Mouse (Mus musculus): ENCODE measurements at regions not wholly inside any gene's neighbourhood (a gene's known extent, or its start where the extent isn't known, plus 50 kb on each side); places are given as distances from the start of the nearest gene placed in this dataset.

DNA sequence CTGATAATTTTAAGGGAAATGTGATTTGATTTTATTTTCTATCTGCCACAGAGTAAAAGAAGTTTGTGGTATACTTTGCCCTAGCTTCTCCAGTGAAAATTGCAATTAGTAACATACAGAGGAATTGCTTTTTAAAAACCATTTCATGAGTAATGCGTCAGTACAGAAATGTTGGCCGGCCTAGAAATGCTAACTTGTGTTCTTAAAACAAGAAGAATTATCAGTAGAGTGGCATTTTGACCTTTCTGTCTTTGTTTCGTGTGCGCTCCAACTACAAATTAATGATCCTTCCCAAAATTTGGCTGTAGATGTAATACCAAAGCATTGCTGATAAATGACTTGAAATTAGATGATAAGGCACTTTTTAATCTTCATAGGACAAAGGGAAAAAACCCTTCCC lies 99.7 kb upstream of the Paip1 start:
- DNase-seq (no peak), ATAC-seq (ENCODE audit: low read depth) (no peak)
- H3K36me3 ChIP-seq = no peaks in the 10 kb centered on the region
- H3K9ac ChIP-seq = no peak overlapping the region
- no peak overlapping the region for H3K4me3 ChIP-seq (replicated peaks)
- WGBS (ENCODE audit: insufficient replicate concordance) = 77% methylated on average over 4 of the region's 4 CpGs
- H3K27ac ChIP-seq = no peak overlapping the region
- no peaks in the 10 kb centered on the region for H3K27me3 ChIP-seq
- no peaks in the 10 kb centered on the region for H3K4me1 ChIP-seq (replicated peaks)
- H3K9me3 ChIP-seq (replicated peaks) = no peaks in the 10 kb centered on the region
- no peak overlapping the region for H3K4me2 ChIP-seq

DNA sequence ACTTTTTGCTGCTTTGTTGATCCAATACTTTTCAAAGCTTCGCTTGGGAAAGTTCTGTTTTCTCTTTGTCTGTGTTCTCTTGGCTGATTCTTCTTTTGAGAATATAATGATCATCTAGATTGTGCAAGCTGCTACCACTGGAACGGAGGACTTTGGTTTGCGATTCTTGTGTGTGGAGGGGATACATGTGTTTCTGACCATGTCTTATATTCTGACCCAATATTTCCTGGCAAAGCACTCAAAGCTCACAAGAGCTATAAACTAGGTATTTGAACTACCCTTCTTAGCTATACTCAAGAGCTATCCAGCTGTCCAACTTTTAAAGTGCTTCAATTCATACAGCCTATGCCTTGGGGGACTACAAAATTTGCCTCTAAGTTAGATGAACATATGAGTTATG lies 96.6 kb upstream of the Paip1 start:
- no peaks in the 10 kb centered on the region for H3K27me3 ChIP-seq
- H3K4me3 ChIP-seq (replicated peaks) = no peak overlapping the region
- no peak overlapping the region for H3K4me2 ChIP-seq

DNA sequence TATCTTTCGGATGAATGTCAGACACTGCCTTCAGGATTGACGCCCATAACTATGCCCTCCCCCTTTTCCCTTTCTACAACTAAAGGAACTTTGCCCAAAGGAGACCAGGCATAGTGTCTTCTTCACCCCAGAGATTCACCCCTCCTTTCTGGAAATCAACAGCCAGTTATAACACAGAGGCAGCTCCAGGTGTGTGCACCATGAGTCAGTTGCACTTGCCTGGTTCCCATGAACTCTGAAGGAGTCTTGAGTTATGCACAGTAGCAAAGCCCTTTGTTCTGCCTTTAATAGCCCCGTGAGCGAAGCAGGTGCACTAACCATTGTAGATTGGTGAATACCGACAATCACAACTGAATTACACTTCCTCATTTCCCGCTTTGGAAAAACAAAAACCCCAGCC lies 94.5 kb upstream of the Paip1 start:
- DNase-seq (no peak), ATAC-seq (ENCODE audit: low read depth) (no peak)
- Histone ChIP-seq H3K27ac (no peak overlapping the region), H3K9ac (no peak overlapping the region), H3K36me3 (peaks cover 7% of the 10 kb centered on the region; the same call in 1 of the 2 replicates), H3K4me1 (replicated peaks) (no peaks in the 10 kb centered on the region), H3K4me3 (replicated peaks) (no peak overlapping the region), H3K27me3 (no peaks in the 10 kb centered on the region), H3K4me2 (no peak overlapping the region), H3K9me3 (replicated peaks) (no peaks in the 10 kb centered on the region)
- 64% methylated on average over 6 of the region's 6 CpGs for WGBS (ENCODE audit: insufficient replicate concordance)

More for the DNA sequence above, 96.6 kb upstream of the Paip1 start:
- DNase-seq (no peak), ATAC-seq (ENCODE audit: low read depth) (no peak)
- Histone ChIP-seq H3K9me3 (replicated peaks) (no peaks in the 10 kb centered on the region), H3K4me1 (replicated peaks) (no peaks in the 10 kb centered on the region), H3K9ac (no peak overlapping the region), H3K27ac (no peak overlapping the region), H3K36me3 (peaks cover 7% of the 10 kb centered on the region; the same call in 1 of the 2 replicates)
- WGBS (ENCODE audit: insufficient replicate concordance) = 70% methylated on average over 3 of the region's 3 CpGs

DNA sequence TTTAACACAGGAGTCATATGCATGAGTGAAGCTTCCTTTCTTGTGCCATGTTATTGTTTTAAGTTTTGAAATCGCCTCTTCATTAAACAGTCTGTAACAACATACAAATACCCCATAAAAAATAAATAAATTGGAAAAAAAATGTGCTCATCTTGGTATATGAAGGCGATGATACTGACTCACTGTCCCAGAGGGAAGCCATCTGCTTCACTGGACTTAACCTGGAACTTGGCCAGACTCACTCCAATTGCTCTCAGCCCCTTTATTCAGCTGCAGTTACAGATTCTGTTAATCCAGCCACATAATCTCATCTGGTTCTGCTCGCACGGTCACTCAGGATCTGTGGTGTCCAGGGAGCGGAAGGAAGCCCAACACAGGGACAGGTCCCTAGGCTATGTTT lies 90.5 kb upstream of the Paip1 start:
- 77% methylated on average over 5 of the region's 5 CpGs for WGBS (ENCODE audit: insufficient replicate concordance)
- Histone ChIP-seq H3K9ac (no peak overlapping the region), H3K27ac (no peak overlapping the region), H3K4me1 (replicated peaks) (no peaks in the 10 kb centered on the region), H3K36me3 (peaks cover 7% of the 10 kb centered on the region; the same call in 1 of the 2 replicates), H3K4me2 (no peak overlapping the region), H3K27me3 (no peaks in the 10 kb centered on the region), H3K4me3 (replicated peaks) (no peak overlapping the region), H3K9me3 (replicated peaks) (no peaks in the 10 kb centered on the region)
- no peak for DNase-seq
- no peak for ATAC-seq (ENCODE audit: low read depth)

DNA sequence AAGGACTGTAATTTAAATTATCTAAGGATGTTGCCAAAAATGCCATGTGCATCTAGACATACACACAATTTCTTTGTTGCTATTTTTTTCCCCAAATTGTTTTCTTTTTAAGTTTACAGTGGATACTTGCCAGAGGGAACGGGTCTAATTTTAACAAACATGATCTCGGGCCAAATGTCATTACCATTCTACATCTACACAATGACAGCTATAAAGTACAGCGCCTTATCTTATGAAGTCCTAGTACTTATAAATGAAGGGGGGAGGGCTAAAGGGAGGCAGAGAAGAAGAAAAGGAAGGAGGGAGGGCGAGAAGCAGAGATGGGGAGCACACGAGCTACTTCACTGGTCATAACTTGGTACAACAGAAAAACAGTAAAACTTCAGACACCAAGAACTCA lies 89.4 kb upstream of the Paip1 start:
- H3K9me3 ChIP-seq (replicated peaks) = no peaks in the 10 kb centered on the region
- no peak overlapping the region for H3K4me3 ChIP-seq (replicated peaks)
- H3K9ac ChIP-seq = no peak overlapping the region
- WGBS (ENCODE audit: insufficient replicate concordance) = 61% methylated on average over 5 of the region's 5 CpGs
- no peaks in the 10 kb centered on the region for H3K4me1 ChIP-seq (replicated peaks)
- no peak for DNase-seq
- ATAC-seq (ENCODE audit: low read depth) = no peak
- no peaks in the 10 kb centered on the region for H3K27me3 ChIP-seq
- peaks cover 5% of the 10 kb centered on the region; the same call in 1 of the 2 replicates for H3K36me3 ChIP-seq
- H3K4me2 ChIP-seq = no peak overlapping the region
- H3K27ac ChIP-seq = no peak overlapping the region

DNA sequence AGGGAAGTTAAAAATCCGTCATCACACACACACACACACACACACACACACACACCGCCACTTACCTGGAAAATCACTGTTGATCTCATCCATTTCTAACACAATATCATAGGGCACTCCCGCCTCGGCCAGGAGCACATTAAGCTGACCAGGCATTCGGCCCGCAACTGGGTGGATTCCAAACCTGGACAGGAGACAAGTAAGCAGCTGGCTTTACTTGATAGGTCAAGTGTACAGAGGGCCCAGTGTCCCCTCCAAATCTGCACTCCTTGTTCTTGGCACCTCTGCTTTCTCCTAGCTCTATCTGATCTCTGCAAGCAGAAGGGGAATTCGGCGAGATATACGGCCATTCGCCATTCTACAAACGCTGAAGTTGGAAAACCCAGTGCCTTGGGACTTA lies 88.6 kb upstream of the Paip1 start:
- H3K4me3 ChIP-seq (replicated peaks) = no peak overlapping the region
- no peak overlapping the region for H3K4me2 ChIP-seq
- no peak overlapping the region for H3K27ac ChIP-seq
- no peaks in the 10 kb centered on the region for H3K9me3 ChIP-seq (replicated peaks)
- no peak for ATAC-seq (ENCODE audit: low read depth)
- H3K4me1 ChIP-seq (replicated peaks) = no peaks in the 10 kb centered on the region
- DNase-seq = no peak
- WGBS (ENCODE audit: insufficient replicate concordance) = 85% methylated on average over 11 of the region's 11 CpGs
- no peaks in the 10 kb centered on the region for H3K27me3 ChIP-seq
- H3K36me3 ChIP-seq = peaks cover 5% of the 10 kb centered on the region; the same call in 1 of the 2 replicates
- H3K9ac ChIP-seq = no peak overlapping the region

DNA sequence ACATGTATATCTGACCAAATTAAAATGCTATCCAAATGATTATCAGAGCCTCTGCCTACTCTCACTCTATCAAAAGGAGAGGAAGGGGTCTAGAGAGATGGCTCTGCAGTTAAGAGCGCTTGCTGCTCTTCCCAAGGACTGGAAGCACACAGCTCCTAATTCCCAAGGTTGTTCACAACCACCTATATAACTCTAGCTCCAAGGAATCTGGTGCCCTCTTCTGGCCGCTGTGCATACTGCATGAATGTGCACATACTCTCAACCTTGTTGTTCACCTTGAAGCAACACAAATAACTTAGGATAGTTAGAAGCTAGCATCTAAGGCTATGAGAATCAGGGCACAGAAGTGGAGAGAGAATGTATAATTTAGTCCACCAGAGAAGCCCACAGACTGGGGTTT lies 86.6 kb upstream of the Paip1 start:
- H3K9me3 ChIP-seq (replicated peaks) = no peaks in the 10 kb centered on the region
- no peaks in the 10 kb centered on the region for H3K4me1 ChIP-seq (replicated peaks)
- H3K4me2 ChIP-seq = no peak overlapping the region
- no peaks in the 10 kb centered on the region for H3K36me3 ChIP-seq
- no peak overlapping the region for H3K9ac ChIP-seq
- H3K27ac ChIP-seq = no peak overlapping the region
- whole genome bisulfite sequencing (ENCODE audit: insufficient replicate concordance) = 19% methylated on average over 2 of the region's 2 CpGs
- no peak overlapping the region for H3K4me3 ChIP-seq (replicated peaks)
- peak; percentile 63; the same call in 1 of the 2 replicates for ATAC-seq (ENCODE audit: low read depth)
- peak; percentile 21 for DNase-seq
- no peaks in the 10 kb centered on the region for H3K27me3 ChIP-seq

DNA sequence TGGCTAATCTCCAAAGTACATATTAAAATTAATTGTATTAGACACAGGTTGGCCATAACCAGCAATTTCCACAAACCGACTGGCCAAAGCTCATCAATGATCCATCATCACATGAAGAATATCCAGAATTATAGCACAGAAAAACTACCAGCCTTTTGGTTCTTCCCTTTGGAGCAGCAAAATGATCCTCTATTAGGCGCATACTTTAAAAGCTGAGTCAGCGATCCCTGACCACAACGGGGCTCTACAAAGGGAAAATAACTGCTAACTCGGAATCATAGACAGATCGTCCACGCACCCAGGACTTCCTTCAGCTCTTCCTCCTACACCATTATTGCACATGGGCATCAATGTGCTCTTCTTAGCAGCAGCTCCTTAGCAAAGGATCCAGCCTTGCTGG lies 85.6 kb upstream of the Paip1 start:
- ATAC-seq (ENCODE audit: low read depth) (no peak), DNase-seq (no peak)
- H3K36me3 ChIP-seq = no peaks in the 10 kb centered on the region
- H3K9me3 ChIP-seq (replicated peaks) = no peaks in the 10 kb centered on the region
- H3K27ac ChIP-seq = no peak overlapping the region
- WGBS (ENCODE audit: insufficient replicate concordance) = 73% methylated on average over 7 of the region's 7 CpGs
- H3K4me1 ChIP-seq (replicated peaks) = no peaks in the 10 kb centered on the region
- H3K4me2 ChIP-seq = no peak overlapping the region
- H3K27me3 ChIP-seq = no peaks in the 10 kb centered on the region
- no peak overlapping the region for H3K4me3 ChIP-seq (replicated peaks)
- H3K9ac ChIP-seq = no peak overlapping the region

DNA sequence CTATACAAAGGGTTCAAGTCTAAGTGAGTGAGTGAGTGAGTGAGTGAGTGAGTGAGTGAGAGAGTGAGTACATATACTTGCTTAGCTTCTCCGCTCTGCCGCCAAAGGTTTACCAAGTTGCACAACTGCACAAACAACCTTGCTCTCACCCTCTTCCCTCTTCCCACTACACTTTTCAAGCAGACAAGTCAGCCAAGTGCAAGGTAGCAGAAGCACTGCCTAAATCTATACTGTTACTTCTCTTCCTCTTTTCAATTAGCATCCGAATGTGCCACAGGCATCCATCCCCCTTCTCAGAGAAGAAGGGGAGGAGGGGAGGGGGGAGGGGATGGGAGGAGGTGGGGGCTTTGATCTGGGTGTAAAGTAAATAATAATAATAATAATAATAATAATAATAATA lies 80.4 kb upstream of the Paip1 start:
- no peak overlapping the region for H3K4me3 ChIP-seq (replicated peaks)
- H3K27ac ChIP-seq = no peak overlapping the region
- no peaks in the 10 kb centered on the region for H3K9me3 ChIP-seq (replicated peaks)
- H3K4me2 ChIP-seq = no peak overlapping the region
- H3K36me3 ChIP-seq = peaks cover 2% of the 10 kb centered on the region; the same call in 1 of the 2 replicates
- no peaks in the 10 kb centered on the region for H3K27me3 ChIP-seq
- H3K9ac ChIP-seq = no peak overlapping the region
- DNase-seq (no peak), ATAC-seq (ENCODE audit: low read depth) (no peak)
- 85% methylated on average over 3 of the region's 3 CpGs for WGBS (ENCODE audit: insufficient replicate concordance)
- H3K4me1 ChIP-seq (replicated peaks) = no peaks in the 10 kb centered on the region

DNA sequence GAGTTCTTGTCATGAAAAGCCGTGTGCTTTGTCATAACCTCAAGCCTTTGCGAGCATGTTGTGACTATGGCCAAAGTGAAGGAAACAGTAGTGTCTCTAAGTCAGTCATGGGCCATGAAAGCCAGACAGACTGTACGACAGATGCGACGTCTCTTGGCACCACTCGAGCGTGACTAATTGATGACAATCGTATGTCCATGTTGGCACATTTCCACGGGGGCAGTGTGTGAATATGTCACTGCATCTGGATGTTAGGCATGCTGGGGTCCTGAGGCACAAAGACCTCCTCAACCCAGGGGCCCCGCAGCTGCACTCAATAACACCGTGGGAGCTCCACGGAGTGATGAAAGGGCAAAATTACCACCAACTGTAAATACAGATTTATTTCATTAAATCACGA lies 77.1 kb upstream of the Paip1 start:
- no peak overlapping the region for H3K4me3 ChIP-seq (replicated peaks)
- H3K4me2 ChIP-seq = no peak overlapping the region
- ATAC-seq (ENCODE audit: low read depth) = no peak
- H3K4me1 ChIP-seq (replicated peaks) = no peaks in the 10 kb centered on the region
- no peak overlapping the region for H3K27ac ChIP-seq
- H3K9me3 ChIP-seq (replicated peaks) = no peaks in the 10 kb centered on the region
- no peak overlapping the region for H3K9ac ChIP-seq
- WGBS (ENCODE audit: insufficient replicate concordance) = 76% methylated on average over 13 of the region's 13 CpGs
- no peaks in the 10 kb centered on the region for H3K27me3 ChIP-seq
- DNase-seq = no peak
- peaks cover 22% of the 10 kb centered on the region for H3K36me3 ChIP-seq

DNA sequence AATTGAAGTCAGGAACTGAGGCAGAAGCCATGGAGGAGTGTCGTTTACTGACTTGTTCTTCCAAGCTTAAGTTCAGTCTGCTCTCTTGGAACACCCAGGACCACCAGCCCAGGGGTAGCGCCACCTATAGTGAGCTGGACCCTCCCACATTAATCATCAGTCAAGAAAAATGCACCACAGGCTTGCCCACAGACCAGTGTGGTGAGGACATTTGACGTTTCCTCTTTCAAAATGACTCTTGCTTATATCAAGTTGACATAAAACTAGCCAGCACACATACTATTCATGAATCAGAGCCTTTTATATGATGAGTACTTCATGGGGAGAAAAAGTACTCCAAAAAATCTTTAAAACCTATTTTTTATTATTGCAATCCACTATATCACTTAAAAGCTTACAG lies 69.7 kb upstream of the Paip1 start:
- WGBS (ENCODE audit: insufficient replicate concordance) = 62% methylated on average over 3 of the region's 3 CpGs
- Histone ChIP-seq H3K4me3 (replicated peaks) (no peak overlapping the region), H3K27ac (no peak overlapping the region), H3K4me2 (no peak overlapping the region), H3K27me3 (no peaks in the 10 kb centered on the region), H3K9me3 (replicated peaks) (no peaks in the 10 kb centered on the region), H3K4me1 (replicated peaks) (no peaks in the 10 kb centered on the region), H3K9ac (no peak overlapping the region), H3K36me3 (peaks cover 32% of the 10 kb centered on the region)
- no peak for DNase-seq
- no peak for ATAC-seq (ENCODE audit: low read depth)

DNA sequence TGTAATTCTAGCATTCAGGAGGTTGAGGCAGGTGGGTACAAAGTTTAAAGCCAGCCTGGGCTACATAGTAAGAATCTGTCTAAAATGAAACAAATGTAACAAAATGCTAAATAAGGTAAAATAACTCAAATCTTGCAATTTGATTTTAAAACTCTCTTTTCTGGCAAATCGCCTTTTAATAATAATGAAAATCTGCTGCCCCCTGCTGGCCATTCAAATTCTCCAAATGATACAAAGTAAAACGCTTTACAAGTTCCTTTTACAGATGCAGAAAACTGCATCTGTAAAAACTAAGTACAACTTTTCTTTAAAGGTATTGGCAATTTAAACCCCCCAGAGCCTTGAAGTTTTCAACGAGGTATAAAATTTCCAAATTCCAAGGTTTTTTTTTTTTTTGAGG lies 65.0 kb upstream of the Paip1 start:
- Histone ChIP-seq H3K4me3 (replicated peaks) (no peak overlapping the region), H3K36me3 (peaks cover 12% of the 10 kb centered on the region; the same call in 1 of the 2 replicates), H3K27me3 (no peaks in the 10 kb centered on the region), H3K9ac (no peak overlapping the region), H3K4me1 (replicated peaks) (no peaks in the 10 kb centered on the region), H3K4me2 (no peak overlapping the region), H3K27ac (no peak overlapping the region), H3K9me3 (replicated peaks) (no peaks in the 10 kb centered on the region)
- no peak for DNase-seq
- no peak for ATAC-seq (ENCODE audit: low read depth)
- WGBS (ENCODE audit: insufficient replicate concordance) = 40% methylated on average over 3 of the region's 3 CpGs
